Mouse (Mus musculus): ENCODE measurements around the gene Rora. TPM values are rescaled to one million over a fixed set of nuclear protein-coding genes. Genes with fewer than 3 reads are reported as not detected.

Gene Rora
- polyA plus RNA-seq, 1 experiment from 2014 or later, result 3.8 TPM

DNA sequence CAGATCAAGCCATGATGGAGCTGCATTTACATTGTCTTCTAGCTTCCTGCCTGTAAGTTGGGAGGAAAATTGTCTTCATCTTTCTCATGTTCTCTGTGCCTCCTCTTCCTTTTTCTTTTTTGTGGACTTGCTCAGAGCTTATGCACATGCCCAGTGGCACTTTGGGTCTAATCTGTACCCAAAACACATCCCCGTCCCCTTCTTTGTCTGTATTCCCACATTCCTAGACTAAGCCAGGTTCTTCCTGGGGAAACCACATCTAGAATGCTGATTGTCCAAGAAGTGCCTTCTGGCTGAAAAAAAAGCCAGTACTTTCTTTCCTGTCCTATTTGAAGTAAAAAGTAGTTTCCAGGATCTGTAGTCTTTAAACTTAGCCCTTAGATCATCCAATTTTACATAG, 367.9 kb downstream of the Rora start:
- no peak for DNase-seq (ENCODE audit: low spot score)
- no peak overlapping the region for H3K9ac ChIP-seq (ENCODE audit: low read depth, low read length)
- H3K4me2 ChIP-seq (replicated peaks; ENCODE audit: low read depth, low read length), result no peak overlapping the region
- H3K9me3 ChIP-seq (ENCODE audit: control insufficient read depth, low read length), result no peaks in the 10 kb centered on the region
- ATAC-seq (ENCODE audit: low FRiP score), result no peak
- WGBS, result 88% methylated on average over 1 of the region's 1 CpGs
- H3K4me3 ChIP-seq (ENCODE audit: low read depth, low read length), result no peak overlapping the region
- no peak overlapping the region for H3K27ac ChIP-seq (ENCODE audit: low read depth, low read length)
- no peaks in the 10 kb centered on the region for H3K4me1 ChIP-seq (replicated peaks; ENCODE audit: control insufficient read depth, insufficient read depth, low read length)
- no peaks in the 10 kb centered on the region for H3K36me3 ChIP-seq (ENCODE audit: control insufficient read depth, insufficient read depth, low read length)
- no peaks in the 10 kb centered on the region for H3K27me3 ChIP-seq (ENCODE audit: control insufficient read depth, insufficient read depth, low read length)

DNA sequence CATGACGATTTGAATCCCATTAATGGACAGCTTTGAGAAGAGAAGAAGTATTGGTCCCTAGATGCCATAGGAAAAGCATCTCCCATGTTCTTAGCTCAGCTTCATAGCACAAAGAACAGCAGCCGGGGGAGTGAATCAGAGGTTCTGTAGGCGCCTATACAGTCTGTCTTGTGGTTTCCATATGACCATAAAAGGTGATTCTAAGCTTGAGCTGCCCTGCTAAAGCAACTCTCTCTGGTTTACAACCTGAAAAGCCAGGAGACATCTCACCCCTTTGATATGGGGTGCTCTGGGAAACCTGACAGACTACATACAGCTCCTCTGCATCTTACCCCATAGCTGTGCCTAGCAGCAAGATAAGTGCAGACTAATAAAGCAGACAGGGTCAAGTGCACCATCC, 369.7 kb downstream of the Rora start:
- DNase-seq (ENCODE audit: low spot score) (no peak), ATAC-seq (ENCODE audit: low FRiP score) (no peak)
- no peak overlapping the region for H3K4me2 ChIP-seq (replicated peaks; ENCODE audit: low read depth, low read length)
- H3K27ac ChIP-seq (ENCODE audit: low read depth, low read length), result no peak overlapping the region
- no peaks in the 10 kb centered on the region for H3K4me1 ChIP-seq (replicated peaks; ENCODE audit: control insufficient read depth, insufficient read depth, low read length)
- H3K36me3 ChIP-seq (ENCODE audit: control insufficient read depth, insufficient read depth, low read length), result no peaks in the 10 kb centered on the region
- H3K4me3 ChIP-seq (ENCODE audit: low read depth, low read length), result no peak overlapping the region
- H3K27me3 ChIP-seq (ENCODE audit: control insufficient read depth, insufficient read depth, low read length), result no peaks in the 10 kb centered on the region
- 87% methylated on average over 3 of the region's 3 CpGs for WGBS
- no peak overlapping the region for H3K9ac ChIP-seq (ENCODE audit: low read depth, low read length)
- no peaks in the 10 kb centered on the region for H3K9me3 ChIP-seq (ENCODE audit: control insufficient read depth, low read length)

DNA sequence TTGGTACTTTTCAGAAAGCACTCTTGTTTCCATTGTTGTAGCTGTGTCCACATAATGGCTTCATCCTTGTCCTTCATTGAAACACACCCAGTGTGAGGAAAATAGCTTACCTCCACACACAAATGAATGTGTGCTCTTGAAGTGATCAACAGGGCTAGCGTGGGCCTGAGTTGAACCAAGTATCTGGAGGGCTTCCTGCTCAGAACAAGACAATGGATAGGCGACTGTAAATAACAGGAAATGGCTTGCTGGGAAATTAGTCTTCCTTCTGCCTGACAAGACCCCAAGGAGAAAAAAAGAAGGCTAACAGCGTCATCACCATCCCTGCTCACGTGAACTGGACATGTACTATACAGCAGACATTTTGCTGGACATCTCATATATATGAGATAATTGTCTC, 374.6 kb downstream of the Rora start:
- no peaks in the 10 kb centered on the region for H3K9me3 ChIP-seq (ENCODE audit: control insufficient read depth, low read length)
- H3K36me3 ChIP-seq (ENCODE audit: control insufficient read depth, insufficient read depth, low read length), result no peaks in the 10 kb centered on the region
- 68% methylated on average over 4 of the region's 4 CpGs for WGBS
- DNase-seq (ENCODE audit: low spot score) (no peak), ATAC-seq (ENCODE audit: low FRiP score) (no peak)
- no peak overlapping the region for H3K27ac ChIP-seq (ENCODE audit: low read depth, low read length)
- H3K4me1 ChIP-seq (replicated peaks; ENCODE audit: control insufficient read depth, insufficient read depth, low read length), result no peaks in the 10 kb centered on the region
- H3K4me3 ChIP-seq (ENCODE audit: low read depth, low read length), result no peak overlapping the region
- H3K9ac ChIP-seq (ENCODE audit: low read depth, low read length), result no peak overlapping the region
- no peaks in the 10 kb centered on the region for H3K27me3 ChIP-seq (ENCODE audit: control insufficient read depth, insufficient read depth, low read length)
- no peak overlapping the region for H3K4me2 ChIP-seq (replicated peaks; ENCODE audit: low read depth, low read length)

DNA sequence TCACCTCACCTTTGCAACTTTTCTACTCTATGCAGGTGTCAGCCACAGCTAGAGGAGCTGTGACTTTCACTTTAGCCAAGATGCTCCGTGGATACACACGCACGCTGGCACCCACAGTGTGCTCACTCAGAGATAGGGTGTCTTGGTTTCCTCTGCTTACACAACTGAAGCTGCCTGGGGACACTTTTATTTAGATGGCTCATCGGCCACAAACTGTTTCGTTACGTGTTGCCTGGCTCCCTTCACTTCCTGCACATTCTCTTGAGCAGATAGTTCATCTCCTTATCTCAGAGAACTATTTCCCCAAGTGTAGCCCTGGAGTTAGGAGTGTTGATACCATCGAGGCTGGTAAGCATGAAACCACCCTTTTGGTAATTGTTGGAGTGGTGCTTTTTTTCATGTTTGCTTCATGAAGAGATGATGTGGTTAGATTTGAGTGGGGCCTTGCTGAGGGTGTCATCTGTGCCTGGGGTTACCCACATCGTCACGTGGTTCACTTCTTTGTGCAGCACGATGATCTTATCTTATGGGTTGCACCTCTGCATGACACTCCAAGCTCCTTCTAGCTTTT, 380.8 kb downstream of the Rora start:
- WGBS, result 93% methylated on average over 10 of the region's 10 CpGs
- ATAC-seq (ENCODE audit: low FRiP score), result no peak
- Histone ChIP-seq H3K4me1 (replicated peaks; ENCODE audit: control insufficient read depth, insufficient read depth, low read length) (no peaks in the 10 kb centered on the region), H3K4me2 (replicated peaks; ENCODE audit: low read depth, low read length) (no peak overlapping the region), H3K9me3 (ENCODE audit: control insufficient read depth, low read length) (no peaks in the 10 kb centered on the region), H3K27me3 (ENCODE audit: control insufficient read depth, insufficient read depth, low read length) (no peaks in the 10 kb centered on the region), H3K4me3 (ENCODE audit: low read depth, low read length) (no peak overlapping the region), H3K27ac (ENCODE audit: low read depth, low read length) (no peak overlapping the region), H3K9ac (ENCODE audit: low read depth, low read length) (no peak overlapping the region), H3K36me3 (ENCODE audit: control insufficient read depth, insufficient read depth, low read length) (no peaks in the 10 kb centered on the region)
- DNase-seq (ENCODE audit: low spot score), result no peak

DNA sequence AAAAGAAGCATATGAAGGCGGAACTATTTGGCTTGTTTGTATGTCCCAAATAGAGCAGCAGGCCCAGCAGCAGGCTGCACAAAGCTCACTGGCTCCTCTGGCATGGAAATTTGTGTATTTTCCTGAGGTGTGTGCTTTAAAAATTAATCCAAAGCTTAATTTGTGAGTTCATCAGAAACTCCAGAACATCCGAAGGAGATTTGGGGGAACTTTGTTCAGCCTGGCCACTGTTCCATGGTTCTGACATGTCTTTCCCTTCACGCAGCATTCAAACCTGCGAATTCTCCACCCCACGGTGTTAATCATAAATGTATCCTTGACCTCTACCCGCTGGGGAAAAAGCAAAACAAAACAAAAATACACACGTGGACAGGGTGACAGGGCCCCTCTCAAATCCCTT, 381.9 kb downstream of the Rora start:
- Histone ChIP-seq H3K4me3 (ENCODE audit: low read depth, low read length) (no peak overlapping the region), H3K9me3 (ENCODE audit: control insufficient read depth, low read length) (no peaks in the 10 kb centered on the region), H3K4me1 (replicated peaks; ENCODE audit: control insufficient read depth, insufficient read depth, low read length) (no peaks in the 10 kb centered on the region), H3K27ac (ENCODE audit: low read depth, low read length) (no peak overlapping the region), H3K4me2 (replicated peaks; ENCODE audit: low read depth, low read length) (no peak overlapping the region), H3K36me3 (ENCODE audit: control insufficient read depth, insufficient read depth, low read length) (no peaks in the 10 kb centered on the region), H3K27me3 (ENCODE audit: control insufficient read depth, insufficient read depth, low read length) (no peaks in the 10 kb centered on the region), H3K9ac (ENCODE audit: low read depth, low read length) (no peak overlapping the region)
- DNase-seq (ENCODE audit: low spot score) (no peak), ATAC-seq (ENCODE audit: low FRiP score) (no peak)
- WGBS, result 85% methylated on average over 7 of the region's 7 CpGs

DNA sequence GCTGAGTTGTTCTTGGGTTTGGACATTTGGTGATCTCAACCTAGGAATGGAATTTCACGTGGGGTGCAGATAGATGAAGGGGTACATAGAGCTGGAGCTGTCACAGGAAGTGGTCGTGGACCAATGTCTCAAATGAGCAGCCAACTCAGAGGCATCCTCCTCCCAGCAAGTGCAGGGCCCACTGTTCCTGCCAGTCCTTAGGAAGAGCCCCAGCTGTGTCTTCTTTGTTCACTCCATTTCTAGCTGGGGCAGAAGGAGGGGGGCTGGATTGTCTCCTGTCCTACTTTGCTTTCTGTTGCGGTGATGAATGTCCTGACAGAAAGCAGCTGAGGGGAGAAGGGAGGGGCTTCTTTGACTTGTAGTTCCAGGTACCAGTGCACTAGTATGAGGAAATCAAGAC, 382.7 kb downstream of the Rora start:
- DNase-seq (ENCODE audit: low spot score), result no peak
- H3K27me3 ChIP-seq (ENCODE audit: control insufficient read depth, insufficient read depth, low read length), result no peaks in the 10 kb centered on the region
- WGBS, result 34% methylated on average over 3 of the region's 3 CpGs

DNA sequence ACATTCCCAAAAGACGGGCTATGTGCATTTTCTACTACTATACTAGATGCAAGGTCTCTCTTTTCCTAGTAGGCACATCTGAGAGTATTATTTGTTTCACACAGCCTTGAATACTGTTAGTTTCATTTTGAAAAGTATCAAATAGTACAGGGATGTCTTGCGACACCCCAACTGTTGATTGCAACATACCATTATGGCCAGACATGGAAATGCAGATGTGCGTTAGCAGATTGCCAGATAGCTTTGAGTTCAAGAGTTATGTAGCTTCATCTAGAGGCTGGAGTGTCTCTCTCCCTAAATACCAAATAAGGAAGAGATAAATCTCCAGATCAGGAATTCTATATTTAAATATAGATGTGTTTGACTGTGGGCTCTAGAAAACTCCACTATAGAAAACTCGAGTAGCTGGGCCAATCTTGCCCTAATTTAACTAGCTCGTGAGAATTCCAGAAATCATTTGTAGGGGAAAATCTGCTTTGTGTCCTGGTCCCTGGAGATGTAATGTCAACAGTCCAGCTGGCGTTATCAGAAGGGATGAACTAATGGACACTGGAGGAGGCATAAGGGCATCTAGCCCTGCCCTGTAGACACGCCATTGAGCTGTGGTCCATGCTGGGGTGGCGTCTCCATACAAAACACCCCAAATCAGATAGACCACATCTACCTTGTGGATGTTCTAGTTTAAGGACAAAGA, 390.5 kb downstream of the Rora start:
- WGBS, result 90% methylated on average over 8 of the region's 8 CpGs
- Histone ChIP-seq H3K27me3 (ENCODE audit: control insufficient read depth, insufficient read depth, low read length) (no peaks in the 10 kb centered on the region), H3K4me1 (replicated peaks; ENCODE audit: control insufficient read depth, insufficient read depth, low read length) (no peaks in the 10 kb centered on the region), H3K4me2 (replicated peaks; ENCODE audit: low read depth, low read length) (no peak overlapping the region), H3K27ac (ENCODE audit: low read depth, low read length) (no peak overlapping the region), H3K36me3 (ENCODE audit: control insufficient read depth, insufficient read depth, low read length) (no peaks in the 10 kb centered on the region), H3K9me3 (ENCODE audit: control insufficient read depth, low read length) (no peaks in the 10 kb centered on the region), H3K9ac (ENCODE audit: low read depth, low read length) (no peak overlapping the region), H3K4me3 (ENCODE audit: low read depth, low read length) (no peak overlapping the region)
- ATAC-seq (ENCODE audit: low FRiP score), result no peak
- DNase-seq (ENCODE audit: low spot score), result no peak

More for the DNA sequence above, 382.7 kb downstream of the Rora start:
- ATAC-seq (ENCODE audit: low FRiP score), result no peak
- Histone ChIP-seq H3K4me1 (replicated peaks; ENCODE audit: control insufficient read depth, insufficient read depth, low read length) (no peaks in the 10 kb centered on the region), H3K4me2 (replicated peaks; ENCODE audit: low read depth, low read length) (no peak overlapping the region), H3K36me3 (ENCODE audit: control insufficient read depth, insufficient read depth, low read length) (no peaks in the 10 kb centered on the region), H3K9ac (ENCODE audit: low read depth, low read length) (no peak overlapping the region), H3K9me3 (ENCODE audit: control insufficient read depth, low read length) (no peaks in the 10 kb centered on the region), H3K27ac (ENCODE audit: low read depth, low read length) (no peak overlapping the region), H3K4me3 (ENCODE audit: low read depth, low read length) (no peak overlapping the region)

DNA sequence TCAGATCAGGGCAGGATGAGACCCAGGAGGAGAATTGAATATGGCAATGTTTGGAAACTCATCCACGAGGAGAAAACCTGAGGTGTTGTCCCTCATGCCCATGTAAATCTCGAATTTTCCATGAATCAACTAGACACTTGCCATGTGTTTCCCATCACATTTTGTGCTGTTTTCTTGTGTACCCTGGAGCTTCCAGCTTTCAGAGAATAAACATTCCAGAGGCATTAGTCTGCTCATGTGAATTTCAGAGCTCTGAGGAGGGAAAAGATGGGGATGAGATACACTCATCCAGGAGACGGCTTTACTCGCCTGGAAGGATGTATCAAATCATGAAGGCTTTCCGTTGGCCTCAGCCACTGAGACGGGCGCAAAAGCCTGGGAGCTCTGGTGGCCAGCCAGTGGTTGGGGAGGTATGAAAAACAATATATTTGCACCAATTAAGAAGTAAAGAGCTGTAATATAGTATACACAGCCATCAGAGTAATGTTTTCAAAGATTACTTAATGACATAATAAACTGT, 391.1 kb downstream of the Rora start:
- H3K4me1 ChIP-seq (replicated peaks; ENCODE audit: control insufficient read depth, insufficient read depth, low read length), result no peaks in the 10 kb centered on the region
- no peaks in the 10 kb centered on the region for H3K27me3 ChIP-seq (ENCODE audit: control insufficient read depth, insufficient read depth, low read length)
- H3K4me2 ChIP-seq (replicated peaks; ENCODE audit: low read depth, low read length), result no peak overlapping the region
- no peaks in the 10 kb centered on the region for H3K36me3 ChIP-seq (ENCODE audit: control insufficient read depth, insufficient read depth, low read length)
- no peak overlapping the region for H3K9ac ChIP-seq (ENCODE audit: low read depth, low read length)
- H3K9me3 ChIP-seq (ENCODE audit: control insufficient read depth, low read length), result no peaks in the 10 kb centered on the region
- DNase-seq (ENCODE audit: low spot score) (no peak), ATAC-seq (ENCODE audit: low FRiP score) (no peak)
- WGBS, result 94% methylated on average over 7 of the region's 7 CpGs
- no peak overlapping the region for H3K27ac ChIP-seq (ENCODE audit: low read depth, low read length)
- H3K4me3 ChIP-seq (ENCODE audit: low read depth, low read length), result no peak overlapping the region

DNA sequence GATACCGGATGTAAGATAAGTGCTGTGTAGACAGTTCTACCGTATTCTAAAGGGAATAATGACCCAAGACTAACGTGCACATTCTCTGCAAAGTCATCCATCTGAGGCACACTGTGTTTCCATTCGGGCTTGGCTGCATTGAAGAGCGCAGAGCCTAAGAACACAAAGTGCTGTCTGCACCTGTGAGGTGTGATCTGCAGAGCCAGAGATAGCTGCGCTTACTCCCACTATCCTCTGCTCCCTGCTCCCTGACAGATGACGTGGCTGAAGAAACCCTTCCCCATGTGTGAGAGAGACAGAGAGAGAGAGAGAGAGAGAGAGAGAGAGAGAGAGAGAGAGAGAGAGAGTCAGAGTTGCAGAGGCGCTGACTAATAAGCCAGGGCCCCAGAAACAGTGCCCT, 392.3 kb downstream of the Rora start:
- Histone ChIP-seq H3K9me3 (ENCODE audit: control insufficient read depth, low read length) (no peaks in the 10 kb centered on the region), H3K36me3 (ENCODE audit: control insufficient read depth, insufficient read depth, low read length) (no peaks in the 10 kb centered on the region), H3K9ac (ENCODE audit: low read depth, low read length) (no peak overlapping the region), H3K4me1 (replicated peaks; ENCODE audit: control insufficient read depth, insufficient read depth, low read length) (no peaks in the 10 kb centered on the region), H3K27ac (ENCODE audit: low read depth, low read length) (no peak overlapping the region), H3K27me3 (ENCODE audit: control insufficient read depth, insufficient read depth, low read length) (no peaks in the 10 kb centered on the region), H3K4me3 (ENCODE audit: low read depth, low read length) (no peak overlapping the region), H3K4me2 (replicated peaks; ENCODE audit: low read depth, low read length) (no peak overlapping the region)
- DNase-seq (ENCODE audit: low spot score), result no peak
- WGBS, result 86% methylated on average over 8 of the region's 8 CpGs
- ATAC-seq (ENCODE audit: low FRiP score), result no peak
